Mouse (Mus musculus) forebrain, postnatal 0 days (tissue): ENCODE data around the gene Ccdc63. TPM values are rescaled to one million over a fixed set of nuclear protein-coding genes. Genes with fewer than 3 reads are reported as not detected.
A peak's percentile ranks its signal among the peaks of the same experiment; 100 is the strongest.

Source experiments
- ATAC-seq: fragments of 200-750 bp; cut with Nextera tagmentation; 2 replicates; pipeline ENCODE4 v1.8.0; 2017; ENCODE audit warnings: mild to moderate bottlenecking, moderate library complexity
- DNase-seq: peaks from one replicate; pipeline ENCODE4 v3.0.0-alpha.2; 2015
- H3K27ac ChIP-seq: fragments of 300-500 bp; sonication (generic); 2 replicates; pipeline ENCODE4 v1.5.1; 2014; ENCODE audit warnings: low read depth, mild to moderate bottlenecking, antibody characterized with exemption, low read length, moderate library complexity, mixed read lengths
- H3K27me3 ChIP-seq: fragments of 300-500 bp; sonication (generic); 2 replicates; pipeline ENCODE4 v1.6.1; 2014; ENCODE audit warnings: mild to moderate bottlenecking, low read length, mixed read lengths; ENCODE audit not compliant: insufficient read depth
- H3K36me3 ChIP-seq: fragments of 300-500 bp; sonication (generic); 2 replicates; pipeline ENCODE4 v1.6.1; 2014; ENCODE audit warnings: mild to moderate bottlenecking, moderate library complexity; ENCODE audit not compliant: insufficient read depth
- H3K4me1 ChIP-seq: fragments of 300-500 bp; sonication (generic); 2 replicates; pipeline ENCODE4 v1.6.1; 2014; ENCODE audit warnings: antibody characterized with exemption; ENCODE audit not compliant: insufficient read depth
- H3K4me2 ChIP-seq: fragments of 300-500 bp; sonication (generic); 2 replicates; pipeline ENCODE4 v1.6.1; 2014; ENCODE audit warnings: low read depth, mild to moderate bottlenecking, moderate library complexity
- H3K4me3 ChIP-seq: fragments of 300-500 bp; sonication (generic); 2 replicates; pipeline ENCODE4 v1.5.1; 2014; ENCODE audit warnings: low read depth, low read length, mixed read lengths
- H3K9ac ChIP-seq: fragments of 300-500 bp; sonication (generic); 2 replicates; pipeline ENCODE4 v1.6.1; 2014; ENCODE audit warnings: mild to moderate bottlenecking
- H3K9me3 ChIP-seq: fragments of 300-500 bp; sonication (generic); 2 replicates; pipeline ENCODE4 v1.6.1; 2016; ENCODE audit warnings: low read length
- CTCF ChIP-seq: sonication (generic); IDR thresholded peaks from 2 replicates; pipeline ENCODE4 v1.5.1; 2016; ENCODE audit warnings: antibody characterized with exemption, control low read depth, low read depth
- WGBS: fragments of 180-500 bp; shearing (Covaris S2); extraction: QIAGEN DNeasy Blood & Tissue Kit; methylation state at CpG from one replicate; pipeline ENCODE4 v1.1.7; 2014; 5-methylcytosine and 5-hydroxymethylcytosine counted together
- polyA plus RNA-seq: library from polyadenylated mRNA; unstranded; fragments of >200 nt; fragmentation: Nextera tagmentation; extraction: Ambion mirVana; gene quantifications from 2 replicates; pipeline ENCODE4 v1.2.1, GENCODE M21; 2015
- total RNA-seq: library from RNA; depleted of rRNA; stranded (reverse); fragments of >200 nt; gene quantifications from 2 replicates; pipeline ENCODE4 v1.2.3, GENCODE M21; 2014

Gene Ccdc63
- total and polyA plus RNA-seq, 2 experiments from 2014 or later, result 0.08 to 0.43 TPM

DNA sequence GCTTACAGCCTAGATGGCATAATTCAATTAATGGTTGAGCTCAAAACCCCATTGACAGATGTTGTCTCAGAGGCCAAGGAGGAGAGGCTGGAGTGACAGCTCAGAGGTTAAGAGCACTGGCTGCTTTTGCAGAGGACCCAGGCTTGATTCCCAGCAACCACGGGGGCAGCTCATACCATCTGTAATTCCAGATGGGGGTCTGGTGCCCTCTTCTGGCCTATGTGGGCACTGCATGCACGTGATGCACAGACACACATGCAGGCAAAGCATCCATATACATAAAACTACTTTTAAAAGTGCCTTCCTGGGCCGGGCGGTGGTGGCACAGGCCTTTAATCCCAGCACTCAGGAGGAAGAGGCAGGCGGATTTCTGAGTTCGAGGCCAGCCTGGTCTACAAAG is 24.4 kb downstream of the Ccdc63 start:
- ATAC-seq, result no peak
- Histone ChIP-seq H3K27me3 (no peaks in the 10 kb centered on the region), H3K4me3 (no peak overlapping the region), H3K4me2 (no peak overlapping the region), H3K4me1 (no peaks in the 10 kb centered on the region), H3K9me3 (no peaks in the 10 kb centered on the region), H3K27ac (no peak overlapping the region), H3K9ac (no peak overlapping the region), H3K36me3 (no peaks in the 10 kb centered on the region)
- peak; percentile 51 for TF ChIP-seq CTCF
- 87% methylated on average over 6 of the region's 6 CpGs for WGBS
- no peak for DNase-seq

DNA sequence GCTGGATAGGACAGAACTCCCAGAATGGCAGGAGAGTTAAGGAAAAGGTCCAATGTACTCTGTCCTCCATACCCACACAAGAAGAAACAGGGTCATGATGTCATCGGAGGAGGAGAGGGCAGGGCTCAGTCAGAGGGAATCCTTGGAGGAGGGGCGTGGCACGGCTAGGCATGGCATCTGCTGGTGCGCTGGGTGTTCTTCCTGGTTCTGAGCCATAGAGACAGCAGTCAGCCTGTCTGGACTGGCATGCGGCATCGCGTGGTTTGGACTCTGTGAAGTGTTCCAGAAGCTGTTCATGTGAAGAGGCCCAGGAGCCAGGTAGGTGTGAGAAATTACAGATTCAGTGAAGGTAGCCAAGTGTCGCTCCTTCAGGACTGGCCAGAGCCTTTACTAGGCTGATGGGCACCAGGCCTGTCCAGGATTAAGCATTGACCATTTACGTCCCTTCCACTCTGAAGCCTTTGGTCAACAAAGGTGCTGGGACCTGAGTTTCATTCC is 25.3 kb downstream of the Ccdc63 start:
- Histone ChIP-seq H3K27ac (no peak overlapping the region), H3K4me1 (no peaks in the 10 kb centered on the region), H3K36me3 (no peaks in the 10 kb centered on the region), H3K4me3 (no peak overlapping the region), H3K9ac (no peak overlapping the region), H3K4me2 (no peak overlapping the region), H3K27me3 (no peaks in the 10 kb centered on the region), H3K9me3 (no peaks in the 10 kb centered on the region)
- 91% methylated on average over 9 of the region's 9 CpGs for WGBS
- TF ChIP-seq CTCF, result no peak
- no peak for DNase-seq
- ATAC-seq, result no peak

DNA sequence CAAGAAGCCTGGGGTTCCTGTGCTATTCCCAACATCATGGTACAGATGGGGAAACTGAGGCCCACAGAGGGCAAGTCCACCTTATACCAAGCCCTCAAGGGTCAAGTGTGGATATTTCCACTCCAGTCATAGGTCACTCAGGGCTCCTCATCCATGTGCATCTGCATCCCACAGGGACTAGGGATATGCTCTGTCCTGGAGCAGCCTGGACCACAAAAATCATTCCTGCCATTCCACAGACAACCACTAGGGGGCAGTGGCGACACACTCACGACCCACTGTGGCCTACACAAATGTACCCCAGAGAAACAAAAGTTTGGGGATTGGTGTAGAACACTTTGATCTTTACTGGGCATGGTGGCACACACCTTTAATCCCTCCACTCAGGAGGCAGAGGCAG is 26.4 kb downstream of the Ccdc63 start:
- Histone ChIP-seq H3K27me3 (no peaks in the 10 kb centered on the region), H3K4me1 (no peaks in the 10 kb centered on the region), H3K4me3 (no peak overlapping the region), H3K4me2 (no peak overlapping the region), H3K27ac (no peak overlapping the region), H3K36me3 (no peaks in the 10 kb centered on the region), H3K9me3 (no peaks in the 10 kb centered on the region), H3K9ac (no peak overlapping the region)
- DNase-seq (peak; percentile 54), ATAC-seq (no peak)
- 4% methylated on average over 2 of the region's 2 CpGs for WGBS
- TF ChIP-seq CTCF, result peak; percentile 91

DNA sequence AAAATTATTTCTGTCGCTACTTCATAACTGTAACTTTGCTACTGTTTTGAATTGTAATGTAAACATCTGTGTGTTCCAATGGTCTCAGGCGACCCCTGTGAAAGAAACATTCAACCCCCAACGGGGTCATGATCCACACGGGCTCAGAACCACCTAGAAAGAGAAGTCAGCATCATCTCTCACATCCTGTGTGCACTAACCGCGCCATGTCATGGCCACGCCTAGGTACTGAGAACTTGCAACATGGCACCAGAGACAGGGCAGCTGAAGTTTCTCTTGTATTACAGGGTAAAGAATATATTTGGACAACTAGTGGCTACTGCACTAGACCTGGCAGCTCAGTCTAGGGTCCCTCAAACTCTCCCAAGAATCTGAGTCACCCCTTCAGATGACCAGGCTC is 27.2 kb downstream of the Ccdc63 start:
- Histone ChIP-seq H3K4me1 (no peaks in the 10 kb centered on the region), H3K9me3 (no peaks in the 10 kb centered on the region), H3K9ac (no peak overlapping the region), H3K36me3 (no peaks in the 10 kb centered on the region), H3K4me3 (no peak overlapping the region), H3K4me2 (no peak overlapping the region), H3K27ac (no peak overlapping the region), H3K27me3 (no peaks in the 10 kb centered on the region)
- WGBS, result 82% methylated on average over 7 of the region's 7 CpGs
- ATAC-seq, result no peak
- no peak for TF ChIP-seq CTCF
- DNase-seq, result no peak

DNA sequence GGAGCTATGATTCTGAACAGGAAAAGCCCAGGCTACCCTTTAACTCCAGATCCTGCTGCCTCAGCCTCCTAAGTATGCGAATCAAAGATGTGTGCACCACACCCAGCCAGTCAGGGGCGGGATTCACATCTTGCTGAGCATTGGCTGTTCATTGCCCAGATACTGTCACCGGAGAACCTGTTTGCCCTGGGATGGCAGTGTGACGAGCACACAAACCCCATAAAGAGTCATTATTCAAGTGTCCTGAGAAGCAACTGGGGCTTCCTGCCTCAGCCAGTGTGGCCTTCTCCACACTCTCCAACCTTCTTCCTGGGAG is 28.7 kb downstream of the Ccdc63 start:
- TF ChIP-seq CTCF, result no peak
- ATAC-seq (no peak), DNase-seq (no peak)
- H3K9ac ChIP-seq, result no peak overlapping the region
- H3K36me3 ChIP-seq, result no peaks in the 10 kb centered on the region
- H3K4me1 ChIP-seq, result no peaks in the 10 kb centered on the region
- no peaks in the 10 kb centered on the region for H3K9me3 ChIP-seq
- H3K4me3 ChIP-seq, result no peak overlapping the region
- H3K4me2 ChIP-seq, result no peak overlapping the region
- WGBS, result 55% methylated on average over 4 of the region's 4 CpGs
- H3K27ac ChIP-seq, result no peak overlapping the region
- no peaks in the 10 kb centered on the region for H3K27me3 ChIP-seq

DNA sequence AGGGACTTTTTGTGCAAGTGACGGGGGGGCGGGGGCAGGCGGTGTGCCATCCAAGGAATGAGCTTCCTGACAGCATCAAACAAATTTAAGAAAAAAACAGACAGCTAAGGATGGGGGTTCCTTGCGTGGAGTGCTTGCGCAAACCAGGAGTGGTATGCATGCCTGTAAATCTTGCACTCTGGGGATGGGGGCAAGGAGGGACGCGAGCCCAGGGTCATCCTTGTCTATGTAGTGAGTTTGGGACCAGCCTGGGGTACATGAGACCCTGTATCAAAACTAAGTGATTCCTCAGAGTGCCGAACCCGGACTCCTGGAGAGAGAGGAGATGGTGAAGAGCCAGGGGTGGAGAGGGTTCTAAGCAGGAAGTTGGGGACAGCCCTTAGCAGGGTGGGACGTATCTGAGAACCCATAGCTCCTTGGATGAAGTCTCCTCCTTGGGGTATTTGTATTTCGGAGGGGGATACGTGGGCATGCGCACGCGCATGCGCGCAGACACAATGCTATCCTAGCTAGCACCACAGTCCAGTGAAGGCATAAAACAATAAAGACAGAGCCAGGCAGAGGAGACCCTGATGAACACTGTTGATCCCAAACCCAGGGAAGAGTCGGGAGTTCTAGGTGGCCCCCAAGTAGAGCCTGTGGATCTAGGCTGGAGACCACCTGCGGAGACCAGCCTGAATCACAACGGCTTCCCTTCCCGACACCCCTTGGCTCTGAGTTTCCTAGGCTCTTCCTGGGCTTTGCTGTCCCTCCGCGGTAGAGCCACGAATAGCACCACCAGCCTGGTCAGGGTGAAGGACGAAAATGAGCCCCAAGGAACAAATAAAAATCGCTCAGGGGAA is 29.3 kb downstream of the Ccdc63 start:
- Histone ChIP-seq H3K27me3 (no peaks in the 10 kb centered on the region), H3K4me1 (no peaks in the 10 kb centered on the region), H3K9ac (no peak overlapping the region), H3K4me2 (0 out of 2 replicates have a peak overlapping the region, but pooled peaks have one; percentile 15), H3K4me3 (no peak overlapping the region), H3K36me3 (no peaks in the 10 kb centered on the region), H3K27ac (no peak overlapping the region), H3K9me3 (no peaks in the 10 kb centered on the region)
- DNase-seq (no peak), ATAC-seq (no peak)
- 71% methylated on average over 26 of the region's 26 CpGs for WGBS
- TF ChIP-seq CTCF, result no peak

DNA sequence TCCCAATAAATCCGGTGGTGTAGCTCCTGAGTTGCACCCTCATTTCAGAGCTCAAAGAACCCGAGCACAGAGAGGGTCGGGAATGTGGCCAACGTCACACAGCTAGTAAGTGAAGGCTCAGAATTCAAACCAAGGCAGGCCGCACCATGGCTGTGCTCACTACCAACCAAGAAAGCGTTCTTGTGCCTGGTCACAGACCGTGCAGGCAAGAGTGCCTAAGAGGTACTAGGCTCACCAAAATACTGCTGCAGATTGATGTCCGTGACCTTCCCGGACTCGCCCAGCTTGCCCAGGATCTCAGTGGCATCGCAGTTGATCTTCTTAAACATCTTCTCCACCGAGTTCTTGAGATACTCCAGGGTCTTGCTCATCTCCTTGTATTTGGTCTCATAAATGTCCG is 30.0 kb downstream of the Ccdc63 start:
- H3K4me2 ChIP-seq, result no peak overlapping the region
- no peak overlapping the region for H3K27ac ChIP-seq
- DNase-seq, result no peak
- WGBS, result 95% methylated on average over 13 of the region's 13 CpGs
- no peaks in the 10 kb centered on the region for H3K4me1 ChIP-seq
- no peaks in the 10 kb centered on the region for H3K27me3 ChIP-seq
- no peak for ATAC-seq
- no peak for TF ChIP-seq CTCF
- H3K9me3 ChIP-seq, result no peaks in the 10 kb centered on the region
- H3K9ac ChIP-seq, result no peak overlapping the region
- H3K36me3 ChIP-seq, result no peaks in the 10 kb centered on the region
- H3K4me3 ChIP-seq, result no peak overlapping the region
